Mouse (Mus musculus): ENCODE results near the gene Chl1. TPM values are rescaled to one million over a fixed set of nuclear protein-coding genes. Genes with fewer than 3 reads are reported as not detected.

Chl1 gene
- polyA plus RNA-seq, 1 experiment from 2014 or later, result 1.2 TPM

GRCm38 (mm10) chr6:103559344-103559743 is 49.0 kb downstream of the Chl1 start:
- no peak overlapping the region for H3K4me3 ChIP-seq (ENCODE audit: low read length)
- no peak for ATAC-seq (ENCODE audit: low FRiP score, low TSS enrichment)
- H3K9me3 ChIP-seq (ENCODE audit: control insufficient read depth, low read length), result no peaks in the 10 kb centered on the region
- 70% methylated on average over 2 of the region's 2 CpGs for WGBS
- H3K9ac ChIP-seq (ENCODE audit: low read depth, low read length), result no peak overlapping the region
- H3K27ac ChIP-seq (ENCODE audit: low read depth, low read length), result no peak overlapping the region
- H3K27me3 ChIP-seq (ENCODE audit: control insufficient read depth, insufficient read depth, low read length), result no peaks in the 10 kb centered on the region
- no peaks in the 10 kb centered on the region for H3K4me1 ChIP-seq (ENCODE audit: control insufficient read depth, insufficient read depth, low read length)
- H3K4me2 ChIP-seq (replicated peaks; ENCODE audit: low read depth, low read length), result no peak overlapping the region
- no peaks in the 10 kb centered on the region for H3K36me3 ChIP-seq (ENCODE audit: control insufficient read depth, insufficient read depth, low read length)

DNA sequence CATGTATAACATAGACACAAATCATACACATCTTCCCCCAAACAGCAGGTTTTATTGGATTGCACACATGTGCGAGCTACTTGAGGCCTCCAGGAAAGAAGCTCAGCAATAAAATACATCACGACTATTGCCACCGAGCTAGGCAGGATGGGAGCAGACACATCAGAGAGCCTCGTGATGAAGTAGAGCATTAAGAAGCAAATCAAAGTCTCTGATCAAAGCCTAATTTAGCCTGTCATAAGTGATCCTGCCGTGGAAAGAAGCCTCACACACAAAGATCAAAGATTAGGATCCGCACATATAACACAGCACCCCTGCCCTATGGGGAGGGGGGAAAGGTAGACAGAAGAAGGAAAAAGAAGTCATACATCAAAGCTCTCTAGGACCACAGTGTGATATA is 54.4 kb downstream of the Chl1 start:
- 42% methylated on average over 6 of the region's 6 CpGs for WGBS
- Histone ChIP-seq H3K27me3 (ENCODE audit: control insufficient read depth, insufficient read depth, low read length) (no peaks in the 10 kb centered on the region), H3K27ac (ENCODE audit: low read depth, low read length) (no peak overlapping the region), H3K9me3 (ENCODE audit: control insufficient read depth, low read length) (no peaks in the 10 kb centered on the region), H3K4me2 (replicated peaks; ENCODE audit: low read depth, low read length) (no peak overlapping the region), H3K4me1 (ENCODE audit: control insufficient read depth, insufficient read depth, low read length) (no peaks in the 10 kb centered on the region), H3K4me3 (ENCODE audit: low read length) (no peak overlapping the region), H3K9ac (ENCODE audit: low read depth, low read length) (no peak overlapping the region), H3K36me3 (ENCODE audit: control insufficient read depth, insufficient read depth, low read length) (no peaks in the 10 kb centered on the region)
- ATAC-seq (ENCODE audit: low FRiP score, low TSS enrichment), result no peak

DNA sequence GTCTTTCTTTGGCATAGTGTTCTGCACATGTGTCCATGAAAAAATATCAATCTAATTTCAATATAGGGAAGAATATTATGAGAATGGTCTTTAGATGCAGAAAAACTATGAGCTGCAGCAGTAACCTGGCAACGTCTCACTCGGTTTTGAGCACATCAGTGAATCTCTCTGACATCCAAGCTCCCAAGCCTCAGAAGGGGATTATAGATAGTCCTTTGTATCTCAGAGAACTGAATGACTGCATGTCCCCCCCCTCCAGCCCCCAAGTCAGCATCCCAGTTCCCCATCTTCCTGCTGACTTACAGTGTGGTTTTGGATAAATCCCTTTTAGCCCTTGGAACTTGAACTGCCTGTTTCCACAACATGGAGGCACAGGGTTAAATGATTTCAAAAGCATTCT is 56.9 kb downstream of the Chl1 start:
- no peak overlapping the region for H3K4me2 ChIP-seq (replicated peaks; ENCODE audit: low read depth, low read length)

GRCm38 (mm10) chr6:103572659-103573058 is 62.3 kb downstream of the Chl1 start:
- H3K4me2 ChIP-seq (replicated peaks; ENCODE audit: low read depth, low read length), result no peak overlapping the region
- H3K9me3 ChIP-seq (ENCODE audit: control insufficient read depth, low read length), result no peaks in the 10 kb centered on the region
- H3K4me1 ChIP-seq (ENCODE audit: control insufficient read depth, insufficient read depth, low read length), result no peaks in the 10 kb centered on the region
- no peaks in the 10 kb centered on the region for H3K36me3 ChIP-seq (ENCODE audit: control insufficient read depth, insufficient read depth, low read length)
- no peak for ATAC-seq (ENCODE audit: low FRiP score, low TSS enrichment)
- H3K4me3 ChIP-seq (ENCODE audit: low read length), result no peak overlapping the region
- H3K27me3 ChIP-seq (ENCODE audit: control insufficient read depth, insufficient read depth, low read length), result no peaks in the 10 kb centered on the region
- no peak overlapping the region for H3K27ac ChIP-seq (ENCODE audit: low read depth, low read length)
- WGBS, result 59% methylated on average over 1 of the region's 1 CpGs
- H3K9ac ChIP-seq (ENCODE audit: low read depth, low read length), result no peak overlapping the region

More for the DNA sequence above, 56.9 kb downstream of the Chl1 start:
- ATAC-seq (ENCODE audit: low FRiP score, low TSS enrichment), result no peak
- H3K9ac ChIP-seq (ENCODE audit: low read depth, low read length), result no peak overlapping the region
- H3K4me3 ChIP-seq (ENCODE audit: low read length), result no peak overlapping the region
- no peaks in the 10 kb centered on the region for H3K36me3 ChIP-seq (ENCODE audit: control insufficient read depth, insufficient read depth, low read length)
- no peaks in the 10 kb centered on the region for H3K27me3 ChIP-seq (ENCODE audit: control insufficient read depth, insufficient read depth, low read length)
- no peaks in the 10 kb centered on the region for H3K9me3 ChIP-seq (ENCODE audit: control insufficient read depth, low read length)
- WGBS, result 59% methylated on average over 2 of the region's 2 CpGs
- no peak overlapping the region for H3K27ac ChIP-seq (ENCODE audit: low read depth, low read length)
- no peaks in the 10 kb centered on the region for H3K4me1 ChIP-seq (ENCODE audit: control insufficient read depth, insufficient read depth, low read length)

- H3K36me3 ChIP-seq (ENCODE audit: control insufficient read depth, insufficient read depth, low read length), result no peaks in the 10 kb centered on the region
- no peaks in the 10 kb centered on the region for H3K27me3 ChIP-seq (ENCODE audit: control insufficient read depth, insufficient read depth, low read length)
- no peaks in the 10 kb centered on the region for H3K9me3 ChIP-seq (ENCODE audit: control insufficient read depth, low read length)
- H3K27ac ChIP-seq (ENCODE audit: low read depth, low read length), result no peak overlapping the region
- 93% methylated on average over 1 of the region's 1 CpGs for WGBS
- no peaks in the 10 kb centered on the region for H3K4me1 ChIP-seq (ENCODE audit: control insufficient read depth, insufficient read depth, low read length)
- no peak overlapping the region for H3K4me3 ChIP-seq (ENCODE audit: low read length)
- no peak overlapping the region for H3K4me2 ChIP-seq (replicated peaks; ENCODE audit: low read depth, low read length)
- no peak for ATAC-seq (ENCODE audit: low FRiP score, low TSS enrichment)
- H3K9ac ChIP-seq (ENCODE audit: low read depth, low read length), result no peak overlapping the region
These were observed 73.8 kb downstream of the Chl1 start for GRCm38 (mm10) chr6:103584224-103584623.

DNA sequence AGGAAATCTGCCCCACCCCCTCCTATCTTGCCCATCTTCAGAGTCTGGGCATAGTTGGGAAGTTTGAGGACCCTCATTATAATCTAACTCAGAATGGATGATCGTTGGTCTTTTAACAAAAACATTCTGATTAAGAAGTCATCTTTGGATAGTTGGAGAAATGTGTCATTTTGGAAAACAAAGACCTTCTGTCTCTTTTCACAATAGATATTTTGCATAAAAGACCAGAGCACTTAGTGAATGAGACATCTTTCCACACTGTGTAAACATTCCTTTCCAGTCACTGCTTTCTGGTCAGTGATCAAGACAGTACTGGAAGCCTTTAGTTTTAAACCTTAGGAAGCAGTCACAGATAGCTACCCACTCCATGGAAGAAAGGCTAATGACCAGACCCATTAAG is 75.3 kb downstream of the Chl1 start:
- WGBS, result 68% methylated on average over 1 of the region's 1 CpGs
- Histone ChIP-seq H3K36me3 (ENCODE audit: control insufficient read depth, insufficient read depth, low read length) (no peaks in the 10 kb centered on the region), H3K27ac (ENCODE audit: low read depth, low read length) (no peak overlapping the region), H3K9me3 (ENCODE audit: control insufficient read depth, low read length) (no peaks in the 10 kb centered on the region), H3K4me2 (replicated peaks; ENCODE audit: low read depth, low read length) (no peak overlapping the region), H3K9ac (ENCODE audit: low read depth, low read length) (no peak overlapping the region), H3K27me3 (ENCODE audit: control insufficient read depth, insufficient read depth, low read length) (no peaks in the 10 kb centered on the region), H3K4me1 (ENCODE audit: control insufficient read depth, insufficient read depth, low read length) (no peaks in the 10 kb centered on the region), H3K4me3 (ENCODE audit: low read length) (no peak overlapping the region)
- ATAC-seq (ENCODE audit: low FRiP score, low TSS enrichment), result no peak

DNA sequence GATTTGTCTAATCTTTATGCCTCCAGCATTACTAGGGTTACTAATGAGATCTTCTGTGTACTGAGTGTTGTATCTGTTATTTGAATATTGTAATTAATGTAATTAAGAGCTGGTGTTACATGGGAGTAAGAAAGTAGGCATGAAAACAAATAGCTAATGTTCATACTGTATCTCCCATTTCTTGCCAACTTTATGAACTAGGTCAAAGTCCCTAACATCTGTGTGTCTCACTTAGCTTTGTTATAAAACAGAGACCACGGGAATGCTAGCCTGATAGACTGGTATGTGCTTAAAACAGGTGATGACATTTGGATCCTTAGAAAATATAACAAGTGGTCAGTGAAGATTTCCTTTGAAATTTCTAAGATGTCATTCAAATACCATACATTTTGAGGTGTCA is 75.7 kb downstream of the Chl1 start:
- Histone ChIP-seq H3K36me3 (ENCODE audit: control insufficient read depth, insufficient read depth, low read length) (no peaks in the 10 kb centered on the region), H3K4me3 (ENCODE audit: low read length) (no peak overlapping the region), H3K9me3 (ENCODE audit: control insufficient read depth, low read length) (no peaks in the 10 kb centered on the region), H3K9ac (ENCODE audit: low read depth, low read length) (no peak overlapping the region), H3K4me1 (ENCODE audit: control insufficient read depth, insufficient read depth, low read length) (no peaks in the 10 kb centered on the region), H3K27me3 (ENCODE audit: control insufficient read depth, insufficient read depth, low read length) (no peaks in the 10 kb centered on the region), H3K4me2 (replicated peaks; ENCODE audit: low read depth, low read length) (no peak overlapping the region), H3K27ac (ENCODE audit: low read depth, low read length) (no peak overlapping the region)
- ATAC-seq (ENCODE audit: low FRiP score, low TSS enrichment), result no peak
- WGBS, result 79% methylated on average over 1 of the region's 1 CpGs

DNA sequence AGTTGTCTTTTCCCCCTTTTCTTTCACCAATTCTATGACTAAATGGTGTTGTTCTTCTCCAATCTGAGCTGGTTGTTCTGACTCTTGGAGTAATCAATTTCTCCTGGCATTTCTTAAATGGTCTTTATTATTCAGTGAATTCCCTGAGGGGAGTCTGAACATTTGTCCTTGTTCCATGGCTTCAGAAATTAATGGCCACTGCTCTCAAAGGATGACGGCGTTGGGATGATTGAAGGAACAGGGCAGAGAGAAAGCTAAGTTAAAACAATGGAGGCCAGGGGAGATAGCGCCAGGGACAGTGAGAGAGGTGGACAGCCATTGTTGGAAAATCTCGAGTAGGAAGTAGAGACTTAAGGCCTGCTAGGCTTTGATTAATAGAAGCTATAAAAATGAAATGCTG is 91.7 kb downstream of the Chl1 start:
- 49% methylated on average over 4 of the region's 4 CpGs for WGBS
- no peak overlapping the region for H3K4me3 ChIP-seq (ENCODE audit: low read length)
- H3K27me3 ChIP-seq (ENCODE audit: control insufficient read depth, insufficient read depth, low read length), result no peaks in the 10 kb centered on the region
- H3K9me3 ChIP-seq (ENCODE audit: control insufficient read depth, low read length), result no peaks in the 10 kb centered on the region
- no peak for ATAC-seq (ENCODE audit: low FRiP score, low TSS enrichment)
- H3K27ac ChIP-seq (ENCODE audit: low read depth, low read length), result no peak overlapping the region
- no peak overlapping the region for H3K4me2 ChIP-seq (replicated peaks; ENCODE audit: low read depth, low read length)
- H3K4me1 ChIP-seq (ENCODE audit: control insufficient read depth, insufficient read depth, low read length), result no peaks in the 10 kb centered on the region
- H3K9ac ChIP-seq (ENCODE audit: low read depth, low read length), result no peak overlapping the region
- H3K36me3 ChIP-seq (ENCODE audit: control insufficient read depth, insufficient read depth, low read length), result no peaks in the 10 kb centered on the region

GRCm38 (mm10) chr6:103610656-103611055 is 100.3 kb downstream of the Chl1 start:
- H3K9me3 ChIP-seq (ENCODE audit: control insufficient read depth, low read length), result no peaks in the 10 kb centered on the region
- no peaks in the 10 kb centered on the region for H3K4me1 ChIP-seq (ENCODE audit: control insufficient read depth, insufficient read depth, low read length)
- H3K27me3 ChIP-seq (ENCODE audit: control insufficient read depth, insufficient read depth, low read length), result no peaks in the 10 kb centered on the region
- 72% methylated on average over 3 of the region's 3 CpGs for WGBS
- no peak overlapping the region for H3K9ac ChIP-seq (ENCODE audit: low read depth, low read length)
- H3K4me2 ChIP-seq (replicated peaks; ENCODE audit: low read depth, low read length), result no peak overlapping the region
- no peaks in the 10 kb centered on the region for H3K36me3 ChIP-seq (ENCODE audit: control insufficient read depth, insufficient read depth, low read length)
- no peak overlapping the region for H3K27ac ChIP-seq (ENCODE audit: low read depth, low read length)
- H3K4me3 ChIP-seq (ENCODE audit: low read length), result no peak overlapping the region
- no peak for ATAC-seq (ENCODE audit: low FRiP score, low TSS enrichment)

- ATAC-seq (ENCODE audit: low FRiP score, low TSS enrichment), result no peak
- Histone ChIP-seq H3K4me2 (replicated peaks; ENCODE audit: low read depth, low read length) (no peak overlapping the region), H3K27ac (ENCODE audit: low read depth, low read length) (no peak overlapping the region), H3K4me3 (ENCODE audit: low read length) (no peak overlapping the region), H3K9me3 (ENCODE audit: control insufficient read depth, low read length) (no peaks in the 10 kb centered on the region), H3K27me3 (ENCODE audit: control insufficient read depth, insufficient read depth, low read length) (no peaks in the 10 kb centered on the region), H3K9ac (ENCODE audit: low read depth, low read length) (no peak overlapping the region), H3K4me1 (ENCODE audit: control insufficient read depth, insufficient read depth, low read length) (no peaks in the 10 kb centered on the region), H3K36me3 (ENCODE audit: control insufficient read depth, insufficient read depth, low read length) (no peaks in the 10 kb centered on the region)
- 55% methylated on average over 3 of the region's 3 CpGs for WGBS
These were observed 102.2 kb downstream of the Chl1 start for GRCm38 (mm10) chr6:103612626-103613025.
